Mouse (Mus musculus): ENCODE measurements around the gene Abr. TPM values are rescaled to one million over a fixed set of nuclear protein-coding genes. Genes with fewer than 3 reads are reported as not detected.
A peak's percentile ranks its signal among the peaks of the same experiment; 100 is the strongest.

The Abr gene
- polyA plus RNA-seq, 1 experiment from 2014 or later = 32.3 TPM

GRCm38 (mm10) chr11:76436009-76436408 lies 186.1 kb downstream of the Abr start:
- TF ChIP-seq CTCF (IDR thresholded peaks at IDR 0.05; ENCODE audit: low read depth) = no peak
- H3K9me3 ChIP-seq (ENCODE audit: control insufficient read depth) = no peaks in the 10 kb centered on the region
- no peak for ATAC-seq
- peaks cover 61% of the 10 kb centered on the region for H3K36me3 ChIP-seq (ENCODE audit: control insufficient read depth, insufficient read depth)
- H3K4me3 ChIP-seq (ENCODE audit: low read depth, low read length) = no peak overlapping the region
- H3K4me1 ChIP-seq (replicated peaks; ENCODE audit: control insufficient read depth, insufficient read depth, low read length) = no peaks in the 10 kb centered on the region
- no peak overlapping the region for H3K9ac ChIP-seq (ENCODE audit: low read depth, low read length)
- peak overlapping the region; percentile 60; the same call in 1 of the 2 replicates for H3K4me2 ChIP-seq (replicated peaks; ENCODE audit: low read depth)
- no peak overlapping the region for H3K27ac ChIP-seq (ENCODE audit: low read depth, low read length)
- WGBS = 81% methylated on average over 5 of the region's 5 CpGs
- no peaks in the 10 kb centered on the region for H3K27me3 ChIP-seq (replicated peaks; ENCODE audit: control insufficient read depth, insufficient read depth, low read length)

GRCm38 (mm10) chr11:76429966-76430631 lies 192.0 kb downstream of the Abr start:
- WGBS = 80% methylated on average over 6 of the region's 6 CpGs
- Histone ChIP-seq H3K27me3 (replicated peaks; ENCODE audit: control insufficient read depth, insufficient read depth, low read length) (no peaks in the 10 kb centered on the region), H3K9me3 (ENCODE audit: control insufficient read depth) (no peaks in the 10 kb centered on the region), H3K36me3 (ENCODE audit: control insufficient read depth, insufficient read depth) (peaks cover 59% of the 10 kb centered on the region), H3K4me1 (replicated peaks; ENCODE audit: control insufficient read depth, insufficient read depth, low read length) (0 out of 2 replicates have a peak, but pooled peaks cover 6% of the 10 kb centered on the region), H3K4me3 (ENCODE audit: low read depth, low read length) (no peak overlapping the region), H3K4me2 (replicated peaks; ENCODE audit: low read depth) (no peak overlapping the region), H3K9ac (ENCODE audit: low read depth, low read length) (no peak overlapping the region; the same call in 1 of the 2 replicates), H3K27ac (ENCODE audit: low read depth, low read length) (peak overlapping the region; percentile 15; the same call in 1 of the 2 replicates)
- TF ChIP-seq CTCF (IDR thresholded peaks at IDR 0.05; ENCODE audit: low read depth) = no peak
- ATAC-seq = no peak

DNA sequence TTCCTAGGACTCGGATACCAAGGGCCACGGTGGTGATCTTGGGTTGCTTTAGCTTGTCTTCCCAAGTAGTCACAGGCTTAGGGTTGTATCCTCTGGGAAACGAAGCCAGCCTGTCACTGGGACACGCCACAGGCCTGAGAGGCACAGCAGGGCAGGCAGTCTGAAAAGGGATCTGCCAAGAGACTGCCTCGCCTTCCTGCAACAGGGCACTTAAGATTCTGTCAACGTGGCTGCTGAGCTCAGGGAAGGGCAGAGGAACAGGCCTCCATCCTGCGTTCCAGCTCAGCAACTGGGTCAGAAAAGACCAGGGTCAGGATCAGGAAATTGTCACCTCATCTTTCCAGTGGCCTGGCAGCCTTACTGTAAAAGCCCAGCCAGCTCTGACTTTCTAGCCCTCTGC lies 192.6 kb downstream of the Abr start:
- Histone ChIP-seq H3K4me3 (ENCODE audit: low read depth, low read length) (no peak overlapping the region), H3K4me1 (replicated peaks; ENCODE audit: control insufficient read depth, insufficient read depth, low read length) (0 out of 2 replicates have a peak, but pooled peaks cover 6% of the 10 kb centered on the region), H3K36me3 (ENCODE audit: control insufficient read depth, insufficient read depth) (peaks cover 60% of the 10 kb centered on the region), H3K9me3 (ENCODE audit: control insufficient read depth) (no peaks in the 10 kb centered on the region), H3K4me2 (replicated peaks; ENCODE audit: low read depth) (no peak overlapping the region), H3K27ac (ENCODE audit: low read depth, low read length) (peak overlapping the region; percentile 15; the same call in 1 of the 2 replicates), H3K9ac (ENCODE audit: low read depth, low read length) (no peak overlapping the region), H3K27me3 (replicated peaks; ENCODE audit: control insufficient read depth, insufficient read depth, low read length) (no peaks in the 10 kb centered on the region)
- WGBS = 59% methylated on average over 7 of the region's 7 CpGs
- TF ChIP-seq CTCF (IDR thresholded peaks at IDR 0.05; ENCODE audit: low read depth) = no peak
- ATAC-seq = no peak

DNA sequence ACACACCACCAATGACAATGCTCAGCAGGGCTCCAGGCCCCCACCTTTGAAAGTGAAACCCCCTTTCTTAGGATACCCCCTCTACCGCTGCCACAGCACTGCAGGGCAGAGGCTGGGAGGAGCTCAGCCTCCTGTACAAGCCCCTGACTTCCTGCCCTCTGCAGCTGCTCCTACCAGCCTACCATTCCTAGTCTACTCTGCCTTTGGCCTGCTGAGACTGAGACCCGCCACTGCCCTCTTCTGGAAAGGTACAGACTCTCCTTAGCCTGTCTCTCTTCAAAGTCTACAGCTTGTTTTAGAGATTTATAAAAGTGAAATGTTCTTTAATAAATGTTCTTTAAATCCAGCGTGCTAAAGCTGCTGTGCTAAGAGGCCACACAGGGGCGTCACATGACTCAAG lies 193.1 kb downstream of the Abr start:
- 66% methylated on average over 4 of the region's 4 CpGs for WGBS
- no peak for ATAC-seq
- Histone ChIP-seq H3K36me3 (ENCODE audit: control insufficient read depth, insufficient read depth) (peaks cover 60% of the 10 kb centered on the region), H3K9ac (ENCODE audit: low read depth, low read length) (no peak overlapping the region), H3K27ac (ENCODE audit: low read depth, low read length) (no peak overlapping the region), H3K9me3 (ENCODE audit: control insufficient read depth) (no peaks in the 10 kb centered on the region), H3K27me3 (replicated peaks; ENCODE audit: control insufficient read depth, insufficient read depth, low read length) (no peaks in the 10 kb centered on the region), H3K4me3 (ENCODE audit: low read depth, low read length) (no peak overlapping the region), H3K4me1 (replicated peaks; ENCODE audit: control insufficient read depth, insufficient read depth, low read length) (0 out of 2 replicates have a peak, but pooled peaks cover 6% of the 10 kb centered on the region), H3K4me2 (replicated peaks; ENCODE audit: low read depth) (no peak overlapping the region)
- peak; percentile 56 for TF ChIP-seq CTCF (IDR thresholded peaks at IDR 0.05; ENCODE audit: low read depth)

GRCm38 (mm10) chr11:76427781-76428180 lies 194.3 kb downstream of the Abr start:
- ATAC-seq = no peak
- no peaks in the 10 kb centered on the region for H3K27me3 ChIP-seq (replicated peaks; ENCODE audit: control insufficient read depth, insufficient read depth, low read length)
- H3K9me3 ChIP-seq (ENCODE audit: control insufficient read depth) = no peaks in the 10 kb centered on the region
- no peak overlapping the region for H3K9ac ChIP-seq (ENCODE audit: low read depth, low read length)
- no peak for TF ChIP-seq CTCF (IDR thresholded peaks at IDR 0.05; ENCODE audit: low read depth)
- H3K27ac ChIP-seq (ENCODE audit: low read depth, low read length) = no peak overlapping the region
- 0 out of 2 replicates have a peak, but pooled peaks cover 6% of the 10 kb centered on the region for H3K4me1 ChIP-seq (replicated peaks; ENCODE audit: control insufficient read depth, insufficient read depth, low read length)
- H3K36me3 ChIP-seq (ENCODE audit: control insufficient read depth, insufficient read depth) = peaks cover 61% of the 10 kb centered on the region
- no peak overlapping the region for H3K4me2 ChIP-seq (replicated peaks; ENCODE audit: low read depth)
- WGBS = 51% methylated on average over 3 of the region's 3 CpGs
- no peak overlapping the region for H3K4me3 ChIP-seq (ENCODE audit: low read depth, low read length)

DNA sequence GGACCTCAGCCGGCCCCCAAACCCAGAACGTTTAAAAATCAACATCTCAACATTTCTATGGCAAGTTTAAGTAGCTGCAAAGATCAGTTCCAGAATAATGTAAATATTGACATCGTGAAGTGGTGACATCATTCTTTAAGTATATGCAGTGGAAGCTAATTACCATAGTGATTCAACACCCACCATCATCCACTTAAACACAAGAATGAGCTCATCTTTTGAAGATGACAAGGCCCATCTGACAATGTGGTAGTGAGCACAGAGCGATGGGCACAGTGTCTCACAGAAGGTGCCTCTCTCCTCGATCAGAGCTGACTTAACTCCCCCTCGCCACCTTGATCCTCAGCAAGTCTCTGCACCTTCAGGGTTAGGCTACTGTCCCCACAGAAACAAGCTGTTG lies 196.4 kb downstream of the Abr start:
- ATAC-seq = no peak
- Histone ChIP-seq H3K36me3 (ENCODE audit: control insufficient read depth, insufficient read depth) (peaks cover 72% of the 10 kb centered on the region), H3K4me3 (ENCODE audit: low read depth, low read length) (no peak overlapping the region), H3K27ac (ENCODE audit: low read depth, low read length) (no peak overlapping the region; the same call in 1 of the 2 replicates), H3K27me3 (replicated peaks; ENCODE audit: control insufficient read depth, insufficient read depth, low read length) (no peaks in the 10 kb centered on the region), H3K4me2 (replicated peaks; ENCODE audit: low read depth) (no peak overlapping the region), H3K9ac (ENCODE audit: low read depth, low read length) (0 out of 2 replicates have a peak overlapping the region, but pooled peaks have one; percentile 11), H3K9me3 (ENCODE audit: control insufficient read depth) (no peaks in the 10 kb centered on the region), H3K4me1 (replicated peaks; ENCODE audit: control insufficient read depth, insufficient read depth, low read length) (0 out of 2 replicates have a peak, but pooled peaks cover 6% of the 10 kb centered on the region)
- TF ChIP-seq CTCF (IDR thresholded peaks at IDR 0.05; ENCODE audit: low read depth) = no peak
- WGBS = 58% methylated on average over 6 of the region's 6 CpGs
